Mouse (Mus musculus): ENCODE measurements around the gene Depdc1b. TPM values are rescaled to one million over a fixed set of nuclear protein-coding genes. Genes with fewer than 3 reads are reported as not detected.

Gene Depdc1b
- total RNA-seq, 1 experiment from 2014 or later, result 19.9 TPM

DNA sequence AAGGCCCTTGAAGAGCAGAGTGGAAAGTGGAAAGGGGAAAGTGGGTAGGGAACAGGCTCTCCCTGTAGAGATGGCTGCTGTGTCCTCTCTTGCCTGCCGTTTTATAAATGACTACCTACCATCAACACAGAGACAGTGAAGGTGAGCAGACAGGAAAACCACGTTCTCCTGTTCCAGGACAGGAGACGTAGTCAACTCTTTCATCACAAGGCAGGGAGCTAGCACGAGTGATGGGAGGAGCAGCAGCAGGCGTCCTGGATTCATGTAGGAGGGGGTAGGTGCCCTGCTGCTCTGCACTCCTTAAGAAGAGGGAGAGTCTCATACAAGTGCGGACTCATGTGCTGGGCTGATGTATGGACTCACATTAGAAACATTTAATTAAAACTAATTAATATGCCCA, 66.9 kb downstream of the Depdc1b start:
- ATAC-seq (replicated peaks in 1 of 2; ENCODE audit: insufficient read depth in 1 of 2, low FRiP score in 2 of 2, low TSS enrichment in 1 of 2, low read depth in 1 of 2, poor library complexity in 2 of 2, severe bottlenecking in 2 of 2), result no peak

DNA sequence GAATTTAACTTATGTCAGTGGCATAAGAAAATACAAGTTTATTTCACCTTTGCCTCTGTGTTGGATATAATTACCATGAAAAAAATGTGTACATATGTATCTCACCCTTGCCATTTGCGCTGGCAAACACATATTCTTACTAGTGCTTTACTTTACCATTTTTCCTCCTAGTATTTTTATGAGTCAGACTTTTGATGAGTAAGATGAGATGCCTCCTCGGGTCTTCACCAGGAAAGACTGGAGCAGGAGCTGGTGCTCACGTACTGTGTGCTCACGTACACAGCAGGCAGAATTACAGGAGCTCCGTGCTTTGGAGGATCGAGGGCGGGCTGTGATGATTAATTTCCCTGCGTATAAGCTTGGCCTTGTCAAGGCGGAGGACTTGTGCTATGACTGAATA, 69.9 kb downstream of the Depdc1b start:
- ATAC-seq (replicated peaks in 1 of 2; ENCODE audit: insufficient read depth in 1 of 2, low FRiP score in 2 of 2, low TSS enrichment in 1 of 2, low read depth in 1 of 2, poor library complexity in 2 of 2, severe bottlenecking in 2 of 2), result no peak

DNA sequence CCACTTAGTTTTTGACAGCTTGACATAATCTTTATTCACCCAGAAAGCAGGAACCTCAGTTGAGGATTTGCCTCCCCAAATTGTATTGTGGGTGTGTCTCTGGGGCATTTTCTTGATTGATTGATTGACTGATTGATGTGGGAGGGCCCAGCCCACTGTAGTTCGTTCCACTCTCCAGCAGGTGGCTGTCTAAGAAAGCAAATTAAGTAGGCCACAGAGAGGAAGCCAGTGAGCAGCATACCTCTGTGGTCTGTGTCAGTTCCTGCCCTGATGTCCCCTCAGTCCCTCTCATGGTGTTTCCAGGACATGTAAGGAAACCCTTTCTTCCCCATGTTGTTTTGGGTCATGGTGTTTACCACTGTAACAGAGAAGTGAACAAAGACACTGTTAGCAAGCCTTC, 74.4 kb downstream of the Depdc1b start:
- ATAC-seq (replicated peaks in 1 of 2; ENCODE audit: insufficient read depth in 1 of 2, low FRiP score in 2 of 2, low TSS enrichment in 1 of 2, low read depth in 1 of 2, poor library complexity in 2 of 2, severe bottlenecking in 2 of 2), result peak; percentile 87 to 89; a peak in 3 of 4 replicates

DNA sequence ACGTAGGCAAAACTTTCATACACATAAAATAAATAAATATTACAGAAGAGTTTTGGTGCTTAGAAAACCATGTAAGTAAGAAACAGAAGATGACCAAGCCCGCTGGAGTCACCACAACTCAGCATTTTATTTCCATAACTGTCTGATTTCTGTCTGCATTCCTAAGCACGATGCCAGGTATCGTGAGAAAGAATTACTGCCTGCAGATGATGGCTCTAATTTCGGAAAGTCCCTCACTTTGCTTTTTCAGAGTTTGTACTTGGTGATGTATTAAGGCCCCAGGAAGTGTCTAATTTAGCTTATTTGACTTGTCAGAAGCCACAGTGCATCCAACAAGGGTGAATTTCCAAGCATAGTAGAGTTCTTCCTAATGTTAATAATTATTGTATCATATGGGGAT, 87.1 kb downstream of the Depdc1b start:
- no peak for ATAC-seq (replicated peaks in 1 of 2; ENCODE audit: insufficient read depth in 1 of 2, low FRiP score in 2 of 2, low TSS enrichment in 1 of 2, low read depth in 1 of 2, poor library complexity in 2 of 2, severe bottlenecking in 2 of 2)

DNA sequence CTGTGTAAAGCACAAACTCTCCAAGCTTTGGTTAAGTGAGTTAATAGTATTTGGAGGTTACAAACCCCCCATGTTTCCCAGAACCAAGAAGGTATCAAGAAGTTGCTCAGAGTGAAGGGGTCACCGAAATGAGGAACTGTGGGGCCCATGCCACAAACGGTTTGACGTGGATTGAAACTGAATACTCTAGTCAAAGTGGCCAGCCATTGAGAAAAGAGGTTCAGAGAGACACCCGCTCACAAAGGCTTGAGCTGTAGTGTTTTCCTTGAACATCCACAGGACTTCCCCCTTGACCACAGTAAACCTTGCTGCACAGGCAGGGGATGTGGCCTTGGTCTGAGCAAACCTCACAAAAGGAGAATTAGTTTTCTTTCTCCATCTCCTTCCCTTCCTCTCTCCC, 88.2 kb downstream of the Depdc1b start:
- ATAC-seq (replicated peaks in 1 of 2; ENCODE audit: insufficient read depth in 1 of 2, low FRiP score in 2 of 2, low TSS enrichment in 1 of 2, low read depth in 1 of 2, poor library complexity in 2 of 2, severe bottlenecking in 2 of 2), result peak; percentile 69

DNA sequence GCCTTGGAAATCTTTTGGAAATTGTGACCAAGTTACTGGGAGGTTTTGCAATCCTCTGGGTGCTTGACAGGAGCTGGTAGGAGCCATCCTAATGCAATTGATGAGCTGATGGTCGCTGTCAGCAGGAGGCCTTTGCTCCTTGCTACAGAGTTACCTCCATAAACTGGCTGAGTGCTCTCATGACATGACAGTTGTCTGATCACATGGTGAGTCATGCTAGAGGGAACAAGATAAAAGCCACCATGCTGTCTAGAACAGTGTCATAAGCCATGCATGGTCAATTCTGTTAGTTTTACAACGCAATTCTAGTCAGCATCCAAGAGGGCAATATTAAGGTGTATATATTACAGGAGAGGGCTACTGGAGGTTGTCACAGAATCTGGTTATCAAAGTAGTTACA, 99.3 kb downstream of the Depdc1b start:
- no peak for ATAC-seq (replicated peaks in 1 of 2; ENCODE audit: insufficient read depth in 1 of 2, low FRiP score in 2 of 2, low TSS enrichment in 1 of 2, low read depth in 1 of 2, poor library complexity in 2 of 2, severe bottlenecking in 2 of 2)

DNA sequence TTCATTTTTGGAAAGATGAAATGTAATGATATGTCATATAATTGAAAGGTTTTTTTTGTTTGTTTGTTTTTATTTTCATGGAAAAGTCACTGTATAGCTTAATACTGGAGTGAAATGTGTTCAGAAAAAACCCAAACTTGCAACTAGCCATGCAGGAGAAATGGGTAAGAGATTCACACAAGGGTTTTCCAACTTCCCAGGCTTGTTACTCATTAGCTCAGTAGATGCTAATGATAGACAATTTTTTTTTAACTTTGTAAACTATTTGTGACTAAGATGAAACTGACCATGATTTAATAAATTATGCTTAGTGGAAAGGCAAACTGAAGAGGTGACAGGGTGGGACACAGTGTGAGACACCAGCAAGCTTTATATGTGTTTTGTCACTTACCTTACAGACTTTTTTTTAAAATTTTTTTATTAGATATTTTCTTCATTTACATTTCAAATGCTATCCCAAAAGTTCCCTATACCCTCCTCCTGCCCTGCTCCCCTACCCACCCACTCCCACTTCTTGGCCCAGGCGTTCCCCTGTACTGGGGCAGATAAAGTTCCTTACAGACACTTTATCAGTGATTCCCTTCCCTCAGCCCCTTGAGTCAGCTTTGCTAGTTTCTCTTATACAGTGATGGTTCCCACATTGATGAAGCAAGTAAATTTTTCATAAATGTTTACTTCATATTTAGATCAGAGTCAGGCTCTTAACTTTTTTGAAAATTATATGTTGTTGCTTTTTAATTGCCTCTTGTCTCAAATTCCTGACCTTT, 102.8 kb downstream of the Depdc1b start:
- no peak for ATAC-seq (replicated peaks in 1 of 2; ENCODE audit: insufficient read depth in 1 of 2, low FRiP score in 2 of 2, low TSS enrichment in 1 of 2, low read depth in 1 of 2, poor library complexity in 2 of 2, severe bottlenecking in 2 of 2)

DNA sequence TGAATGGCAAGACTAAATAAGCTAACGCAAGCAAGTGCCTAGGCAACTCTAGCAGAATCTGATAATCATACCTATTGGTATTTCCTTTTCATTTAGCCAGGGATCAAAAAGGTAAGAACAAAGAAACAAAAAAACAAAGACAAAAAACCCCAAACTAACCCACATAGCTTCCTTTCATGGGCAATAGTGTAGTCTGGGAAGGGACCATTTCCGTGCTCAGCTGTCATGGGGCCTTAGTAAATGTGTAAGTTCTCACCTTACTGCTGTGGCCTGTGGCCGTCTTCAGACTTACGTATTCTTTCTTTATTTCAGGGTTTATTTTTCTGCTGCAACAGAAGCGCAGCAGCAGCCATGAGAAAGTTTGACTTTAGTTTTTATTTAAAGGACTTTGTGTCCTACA, 110.2 kb downstream of the Depdc1b start:
- ATAC-seq (replicated peaks in 1 of 2; ENCODE audit: insufficient read depth in 1 of 2, low FRiP score in 2 of 2, low TSS enrichment in 1 of 2, low read depth in 1 of 2, poor library complexity in 2 of 2, severe bottlenecking in 2 of 2), result no peak

DNA sequence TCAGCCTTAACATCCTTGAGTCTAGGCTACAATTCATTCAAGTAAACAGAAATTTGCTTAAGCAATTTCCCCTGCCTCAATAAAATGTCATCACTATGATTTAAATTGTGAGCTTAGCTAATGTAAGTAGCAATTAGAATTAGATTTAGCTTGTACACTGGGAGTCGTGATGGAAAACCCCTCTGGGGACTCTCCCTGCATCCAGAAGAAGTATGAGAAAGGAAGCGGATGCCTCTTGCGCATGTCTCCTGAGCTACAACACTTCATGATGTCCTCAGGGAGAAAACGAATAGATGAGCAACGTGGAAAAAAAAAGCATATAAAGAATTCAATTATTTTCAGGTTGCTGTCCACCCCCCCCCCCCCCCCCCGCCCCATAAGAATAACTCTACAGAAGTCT, 112.7 kb downstream of the Depdc1b start:
- no peak for ATAC-seq (replicated peaks in 1 of 2; ENCODE audit: insufficient read depth in 1 of 2, low FRiP score in 2 of 2, low TSS enrichment in 1 of 2, low read depth in 1 of 2, poor library complexity in 2 of 2, severe bottlenecking in 2 of 2)

DNA sequence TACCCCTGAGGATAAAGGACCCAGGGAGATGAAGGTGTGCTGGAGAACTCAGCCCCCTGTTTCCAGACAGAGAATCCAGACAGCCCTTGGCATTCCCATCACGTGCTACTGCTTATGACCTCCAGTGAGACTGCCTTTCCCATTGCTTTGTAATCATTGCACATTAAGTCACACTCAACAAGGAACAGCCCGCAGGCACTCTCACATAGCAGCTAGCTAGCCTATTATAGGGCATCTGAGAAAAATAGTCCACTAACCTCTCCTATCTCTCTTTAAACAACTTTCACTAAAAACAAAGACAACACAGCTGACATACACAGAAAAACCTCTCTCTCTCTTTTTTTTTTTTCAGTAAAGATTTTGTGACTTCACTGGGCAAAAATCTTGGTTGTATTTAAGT, 113.5 kb downstream of the Depdc1b start:
- no peak for ATAC-seq (replicated peaks in 1 of 2; ENCODE audit: insufficient read depth in 1 of 2, low FRiP score in 2 of 2, low TSS enrichment in 1 of 2, low read depth in 1 of 2, poor library complexity in 2 of 2, severe bottlenecking in 2 of 2)

DNA sequence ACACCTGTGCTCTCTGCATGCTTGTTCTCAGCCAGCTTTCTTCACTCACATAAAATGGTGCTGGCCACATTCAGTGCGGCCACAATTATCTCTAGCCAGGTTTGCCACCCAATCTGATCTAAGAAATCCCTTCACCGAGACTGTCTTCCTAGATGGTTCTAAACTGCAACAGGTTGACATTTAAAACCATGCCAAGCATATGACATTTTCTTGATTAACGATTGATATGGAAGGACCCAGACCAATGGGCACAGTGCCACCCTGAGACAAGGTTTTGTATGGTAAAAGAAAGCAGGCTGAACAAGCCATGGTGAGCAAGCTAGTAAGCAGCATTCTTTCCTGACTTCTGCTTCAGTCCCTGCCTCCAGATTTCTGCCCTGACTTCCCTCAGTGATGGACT, 115.6 kb downstream of the Depdc1b start:
- ATAC-seq (replicated peaks in 1 of 2; ENCODE audit: insufficient read depth in 1 of 2, low FRiP score in 2 of 2, low TSS enrichment in 1 of 2, low read depth in 1 of 2, poor library complexity in 2 of 2, severe bottlenecking in 2 of 2), result no peak

DNA sequence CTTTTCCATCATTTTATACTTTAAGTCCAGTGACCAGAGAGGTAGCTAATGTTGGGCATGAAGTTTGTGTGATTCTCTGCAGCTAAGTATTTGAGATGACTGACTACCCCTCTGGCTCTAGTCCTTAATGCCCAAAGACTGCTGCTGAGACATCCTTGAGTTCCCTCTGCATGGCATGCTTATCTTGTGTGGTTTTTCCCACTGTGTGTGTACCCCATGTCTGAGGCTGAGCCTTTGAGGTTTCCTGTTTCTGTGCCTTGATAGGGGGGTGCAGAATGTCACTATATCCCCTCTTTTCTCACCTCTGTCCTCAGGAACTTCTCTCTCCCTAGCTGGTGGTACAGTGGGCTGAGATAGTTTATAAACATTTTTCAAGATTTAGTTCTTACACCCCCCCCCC, 119.6 kb downstream of the Depdc1b start:
- ATAC-seq (replicated peaks in 1 of 2; ENCODE audit: insufficient read depth in 1 of 2, low FRiP score in 2 of 2, low TSS enrichment in 1 of 2, low read depth in 1 of 2, poor library complexity in 2 of 2, severe bottlenecking in 2 of 2), result peak; percentile 45 to 49; a peak in 3 of 4 replicates

DNA sequence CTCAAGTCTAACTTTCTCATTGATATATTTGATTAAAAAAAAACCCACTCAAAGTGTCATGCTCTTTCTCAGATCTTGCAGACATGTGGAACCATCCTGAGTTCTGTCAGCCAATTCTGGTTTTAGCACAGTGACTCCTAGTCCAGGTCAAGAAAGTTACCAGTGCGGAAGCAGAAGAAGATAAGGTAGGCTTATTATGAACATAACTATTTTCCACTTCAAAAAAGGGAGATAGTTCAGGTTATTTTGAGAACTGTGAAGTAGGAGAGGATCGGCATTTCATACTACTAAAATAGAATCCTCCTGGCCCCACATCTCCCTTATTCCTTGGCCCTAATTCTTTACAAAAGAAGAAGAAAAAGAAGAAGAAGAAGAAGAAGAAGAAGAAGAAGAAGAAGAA, 121.3 kb downstream of the Depdc1b start:
- ATAC-seq (replicated peaks in 1 of 2; ENCODE audit: insufficient read depth in 1 of 2, low FRiP score in 2 of 2, low TSS enrichment in 1 of 2, low read depth in 1 of 2, poor library complexity in 2 of 2, severe bottlenecking in 2 of 2), result no peak

DNA sequence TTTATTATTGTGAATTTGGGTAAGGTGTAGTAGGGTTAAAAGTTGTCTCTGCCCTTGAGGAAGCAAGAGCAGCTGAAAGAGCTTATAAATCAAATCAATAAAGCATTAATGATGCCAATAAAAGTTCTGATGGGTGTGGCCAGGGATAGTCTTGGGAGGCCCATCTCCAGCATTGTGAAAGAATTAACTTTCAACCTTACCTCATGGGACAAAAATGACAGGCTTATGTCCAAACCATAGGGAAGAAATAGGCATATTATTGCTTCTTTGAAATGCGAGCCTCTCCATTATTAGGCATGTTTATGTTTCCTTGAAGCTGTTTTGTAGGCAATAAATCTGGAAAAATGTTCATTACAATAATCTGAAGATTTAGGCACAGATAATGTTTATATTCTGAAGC, 122.9 kb downstream of the Depdc1b start:
- ATAC-seq (replicated peaks in 1 of 2; ENCODE audit: insufficient read depth in 1 of 2, low FRiP score in 2 of 2, low TSS enrichment in 1 of 2, low read depth in 1 of 2, poor library complexity in 2 of 2, severe bottlenecking in 2 of 2), result no peak

DNA sequence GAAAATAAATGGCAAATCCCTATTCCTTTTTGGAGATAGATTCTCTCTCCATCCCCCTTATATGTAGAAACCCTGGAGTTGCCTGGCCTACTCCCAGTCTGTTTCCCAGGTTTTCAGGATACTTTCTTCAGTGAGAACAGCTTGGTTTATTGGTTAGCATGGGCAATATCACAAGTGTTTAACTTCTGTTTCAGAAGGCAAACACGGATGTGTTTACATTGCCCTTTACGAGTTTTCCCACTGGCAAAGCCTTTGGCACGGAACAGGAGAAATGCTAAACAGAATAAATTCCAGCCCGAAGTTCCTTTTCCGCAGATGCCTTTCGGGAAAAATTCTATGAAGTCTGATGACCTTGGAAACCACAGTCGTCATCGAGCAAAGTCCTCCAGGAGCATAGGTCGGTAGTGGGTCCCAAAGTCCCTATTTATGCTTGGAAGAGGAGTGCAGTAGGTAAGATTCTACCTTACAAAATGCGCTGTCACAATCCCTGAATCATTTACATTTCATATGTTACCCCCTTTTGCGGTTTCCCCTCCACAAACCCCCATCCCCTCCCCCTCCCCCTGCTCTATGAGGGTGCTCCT, 132.3 kb downstream of the Depdc1b start:
- ATAC-seq (replicated peaks in 1 of 2; ENCODE audit: insufficient read depth in 1 of 2, low FRiP score in 2 of 2, low TSS enrichment in 1 of 2, low read depth in 1 of 2, poor library complexity in 2 of 2, severe bottlenecking in 2 of 2), result no peak

DNA sequence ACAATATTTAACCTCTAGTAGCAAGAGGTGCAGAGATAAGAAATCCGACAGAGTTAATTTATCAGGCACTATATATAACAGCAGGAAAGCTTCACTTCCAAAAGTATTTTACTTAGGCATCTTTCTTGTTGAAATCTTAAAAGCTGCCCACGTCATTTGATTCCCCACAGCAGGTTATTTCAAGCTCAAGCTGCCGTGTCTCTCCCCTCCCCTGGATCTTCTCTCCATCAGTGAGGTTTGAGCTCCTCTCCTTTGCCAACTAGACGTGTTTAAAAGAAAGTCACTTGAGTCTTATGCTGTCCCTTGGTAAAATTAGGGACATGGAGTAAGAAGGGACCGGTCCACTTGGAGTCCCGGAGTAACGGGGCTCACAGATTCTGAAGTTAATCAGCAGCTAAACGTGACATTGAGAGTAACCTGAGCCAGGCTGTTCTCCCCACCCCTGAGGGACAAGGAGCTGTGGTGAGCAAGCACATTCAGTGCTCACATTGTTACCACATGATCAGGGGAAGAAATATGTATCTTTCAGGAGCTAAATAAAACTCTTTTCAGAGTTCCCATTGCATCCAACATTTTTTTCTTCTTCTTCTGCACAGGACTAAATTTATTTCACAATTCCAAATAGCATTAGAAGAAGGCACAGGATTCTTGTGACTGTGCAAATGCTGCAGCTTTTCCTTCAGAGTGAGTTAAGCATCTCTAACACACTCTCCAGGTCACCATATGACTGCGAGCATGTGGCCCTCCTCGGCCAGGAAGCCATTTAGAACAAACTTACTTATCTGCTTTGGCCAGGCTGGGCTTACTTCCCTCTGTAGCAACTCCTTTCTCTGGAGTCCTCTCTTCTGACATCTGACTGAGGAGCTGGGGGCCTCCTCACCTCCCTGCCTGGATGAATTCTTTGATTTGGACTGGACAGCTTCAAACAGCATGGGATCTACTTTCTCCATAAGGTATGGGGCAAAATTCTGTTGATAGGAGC, 133.3 kb downstream of the Depdc1b start, which contains the start of gene Pde4d:
Gene Pde4d, plus strand, starts transcription at position 833 of the 982 bp plus-strand sequence.
- ATAC-seq (replicated peaks in 1 of 2; ENCODE audit: insufficient read depth in 1 of 2, low FRiP score in 2 of 2, low TSS enrichment in 1 of 2, low read depth in 1 of 2, poor library complexity in 2 of 2, severe bottlenecking in 2 of 2), result peak; percentile 79 to 83

DNA sequence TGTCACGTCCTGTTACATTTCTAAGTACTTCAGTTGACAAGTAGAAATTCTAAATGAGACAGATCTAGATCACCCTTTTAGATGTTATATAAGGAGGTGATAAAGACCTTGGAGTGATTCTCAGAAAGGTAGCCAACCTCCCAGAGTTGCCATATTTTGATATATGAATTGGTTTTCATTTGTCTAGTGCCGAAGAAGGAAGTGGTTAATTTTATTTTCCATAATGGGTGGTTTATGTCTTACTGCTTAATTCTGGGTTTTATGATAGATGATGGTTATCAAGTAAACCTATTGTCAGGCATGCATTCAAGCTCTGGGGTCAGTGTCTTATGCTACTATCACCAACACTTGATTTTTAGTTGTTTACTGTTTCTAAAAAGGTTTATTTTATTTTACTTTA, 135.0 kb downstream of the Depdc1b start:
- ATAC-seq (replicated peaks in 1 of 2; ENCODE audit: insufficient read depth in 1 of 2, low FRiP score in 2 of 2, low TSS enrichment in 1 of 2, low read depth in 1 of 2, poor library complexity in 2 of 2, severe bottlenecking in 2 of 2), result no peak
